In the genomic region with DNA sequence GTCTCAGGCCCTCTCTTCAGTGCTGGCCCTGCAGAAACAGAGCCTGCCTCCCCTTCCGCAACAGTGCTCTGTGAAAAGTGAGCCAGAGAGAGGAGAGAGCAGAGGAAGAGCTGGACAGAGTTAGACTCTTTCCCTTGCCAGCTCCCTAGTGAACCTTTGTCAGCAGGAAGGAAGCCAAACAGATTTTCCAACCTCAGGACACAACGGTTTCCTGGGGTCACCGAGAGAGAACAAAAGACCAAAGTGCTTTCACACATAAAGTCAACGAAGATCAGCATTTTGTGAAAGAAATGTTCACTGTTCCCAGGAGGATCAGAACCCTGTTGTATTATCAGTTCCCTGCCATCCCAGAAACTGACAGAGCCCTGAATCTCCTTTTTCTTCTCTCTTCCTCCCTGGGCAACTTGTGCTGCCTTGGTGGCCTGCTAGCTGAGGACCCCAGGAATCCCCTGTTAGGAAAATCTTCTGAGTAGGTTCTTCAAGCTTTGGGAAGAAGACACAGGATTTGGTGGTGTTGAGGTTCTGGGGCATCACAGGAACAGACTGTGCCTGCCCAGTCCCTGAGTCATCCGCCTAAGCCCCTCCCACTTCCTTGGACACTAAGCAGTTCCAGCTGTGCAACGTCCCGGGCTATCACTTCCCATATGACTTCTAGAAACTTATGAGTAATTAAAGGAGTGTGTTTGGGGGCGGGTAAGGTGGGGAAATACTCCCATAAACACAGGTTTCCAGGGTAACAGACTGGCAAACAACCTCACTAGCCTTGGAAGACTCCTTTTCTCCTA, we compare ENCODE assay signal across 7 mouse cellular contexts. TPM values are rescaled to one million over a fixed set of nuclear protein-coding genes. Genes with fewer than 3 reads are reported as not detected.
DNase-seq lines count a peak whose midpoint lies in the region; ATAC-seq lines count a peak whose summit lies in the region.

No protein-coding gene starts in this region.

- H3K4me3 ChIP-seq in heart, embryonic 14.5 days (ENCODE audit: control insufficient read depth in 1 of 2, insufficient read depth in 1 of 2, low read depth in 1 of 2, low read length in 2 of 2) = no peak overlapping the region

- peak; percentile 85 for DNase-seq in adrenal gland, adult 2 months
- peak; percentile 58 for DNase-seq in embryo, embryonic 11.5 days (ENCODE audit: low read depth, low spot score)
- peak; percentile 88 for DNase-seq in kidney, postnatal 10 days
- peak; percentile 88 to 89 for DNase-seq in lung, postnatal 4 days
- peak; percentile 64 for DNase-seq in urinary bladder, postnatal 25 days (ENCODE audit: low spot score)
- no peak for DNase-seq in left cerebral cortex, adult 18-20 months (ENCODE audit: low spot score in 2 of 2)

- peak overlapping the region; percentile 31; the same call in 1 of the 2 replicates for H3K4me2 ChIP-seq in heart, embryonic 14.5 days (ENCODE audit: low read length)

- no peaks in the 10 kb centered on the region for H3K27me3 ChIP-seq in heart, embryonic 14.5 days (ENCODE audit: control insufficient read depth, insufficient read depth, low read length)

- peak overlapping the region; percentile 91 to 94 for H3K27ac ChIP-seq in heart, embryonic 14.5 days (replicated peaks in 1 of 2; ENCODE audit: control insufficient read depth in 1 of 2, insufficient read depth in 1 of 2, low read depth in 2 of 2, low read length in 2 of 2)

- H3K9me3 ChIP-seq in heart, embryonic 14.5 days (ENCODE audit: control insufficient read depth, low read length) = peaks cover 6% of the 10 kb centered on the region; the same call in 1 of the 2 replicates

- peak; percentile 88 for ATAC-seq in heart, embryonic 14.5 days (ENCODE audit: insufficient number of reproducible peaks, insufficient read depth, low FRiP score, low read depth)

- peaks cover 0 to 6% of the 10 kb centered on the region in 2 experiments; a peak in 2 of 4 replicates for H3K4me1 ChIP-seq in heart, embryonic 14.5 days (ENCODE audit: control insufficient read depth in 2 of 2, insufficient read depth in 2 of 2, low read length in 2 of 2)

- 35% methylated on average over 8 of the region's 8 CpGs for WGBS in heart, embryonic 14.5 days

- 0 out of 2 replicates have a peak overlapping the region, but pooled peaks have one; percentile 23 for H3K9ac ChIP-seq in heart, embryonic 14.5 days (ENCODE audit: low read length)

- H3K36me3 ChIP-seq in heart, embryonic 14.5 days (ENCODE audit: control insufficient read depth, insufficient read depth, low read length) = no peaks in the 10 kb centered on the region

RNA-seq across cellular contexts. Expression of a gene that starts 11.5 kb away (rescaled TPM):
- 10 to 100 TPM; 35.8 to 64.4 TPM for total RNA-seq in adrenal gland, adult 2 months (2021)
- polyA plus RNA-seq in adrenal gland, adult 2 months (2012; rRNA removed) = 16.0 and 16.8 TPM in 2 replicates
- 1.1 and 1.8 TPM in 2 replicates for polyA plus RNA-seq in heart, embryonic 14.5 days (2014; fragmentation: Nextera tagmentation; extraction: Ambion mirVana)
- total RNA-seq in left cerebral cortex, adult 18-20 months (2021) = under 1 TPM; 0.63 to 0.66 TPM

RNA-seq across cellular contexts. Expression of a gene that starts 24.7 kb away (rescaled TPM):
- total RNA-seq in adrenal gland, adult 2 months (2021) = 10 to 100 TPM; 61.8 to 77.2 TPM
- polyA plus RNA-seq in adrenal gland, adult 2 months (2012; rRNA removed) = 7.1 and 10.6 TPM in 2 replicates
- polyA plus RNA-seq in heart, embryonic 14.5 days (2014; fragmentation: Nextera tagmentation; extraction: Ambion mirVana) = 28.2 and 31.0 TPM in 2 replicates
- 10 to 100 TPM; 64.6 to 67.0 TPM for total RNA-seq in left cerebral cortex, adult 18-20 months (2021)

RNA-seq across cellular contexts. Expression of a gene that starts 25.0 kb away (rescaled TPM):
- total RNA-seq in adrenal gland, adult 2 months (2021) = 1 to 10 TPM; 6.7 to 9.4 TPM
- 15.6 and 18.0 TPM in 2 replicates for polyA plus RNA-seq in adrenal gland, adult 2 months (2012; rRNA removed)
- 16.6 and 18.2 TPM in 2 replicates for polyA plus RNA-seq in heart, embryonic 14.5 days (2014; fragmentation: Nextera tagmentation; extraction: Ambion mirVana)
- total RNA-seq in left cerebral cortex, adult 18-20 months (2021) = 1 to 10 TPM; 6.9 to 7.1 TPM

RNA-seq across cellular contexts. Expression of a gene that starts 31.5 kb away (rescaled TPM):
- 10 to 100 TPM; 22.9 to 26.5 TPM for total RNA-seq in adrenal gland, adult 2 months (2021)
- polyA plus RNA-seq in adrenal gland, adult 2 months (2012; rRNA removed) = 11.5 and 15.5 TPM in 2 replicates
- polyA plus RNA-seq in heart, embryonic 14.5 days (2014; fragmentation: Nextera tagmentation; extraction: Ambion mirVana) = 16.0 and 18.3 TPM in 2 replicates
- total RNA-seq in left cerebral cortex, adult 18-20 months (2021) = 10 to 100 TPM; 25.0 to 25.7 TPM

RNA-seq across cellular contexts. Expression of a gene that starts 34.5 kb away (rescaled TPM):
- total RNA-seq in adrenal gland, adult 2 months (2021) = 10 to 100 TPM; 11.4 to 26.1 TPM
- polyA plus RNA-seq in adrenal gland, adult 2 months (2012; rRNA removed) = 10.5 and 11.0 TPM in 2 replicates
- polyA plus RNA-seq in heart, embryonic 14.5 days (2014; fragmentation: Nextera tagmentation; extraction: Ambion mirVana) = 5.4 and 7.1 TPM in 2 replicates
- 1 to 10 TPM; 8.2 to 8.5 TPM for total RNA-seq in left cerebral cortex, adult 18-20 months (2021)

Comparison
In these comparisons a context has a peak if more than half of its experiments do, and no peak if none do; other contexts are left out.
1. DNase-seq: peak in adrenal gland, adult 2 months (single experiment), embryo, embryonic 11.5 days (single experiment), kidney, postnatal 10 days (single experiment), lung, postnatal 4 days (2 of 2) and urinary bladder, postnatal 25 days (single experiment); none in left cerebral cortex, adult 18-20 months (0 of 2).
2. RNA of a gene that starts 11.5 kb away (total RNA-seq): 35.8 to 64.4 TPM in adrenal gland, adult 2 months; 0.63 to 0.66 TPM in left cerebral cortex, adult 18-20 months; every median in the first group is over 10 times any median in the second.